Mouse (Mus musculus): ENCODE measurements around the gene Nup205.

DNA sequence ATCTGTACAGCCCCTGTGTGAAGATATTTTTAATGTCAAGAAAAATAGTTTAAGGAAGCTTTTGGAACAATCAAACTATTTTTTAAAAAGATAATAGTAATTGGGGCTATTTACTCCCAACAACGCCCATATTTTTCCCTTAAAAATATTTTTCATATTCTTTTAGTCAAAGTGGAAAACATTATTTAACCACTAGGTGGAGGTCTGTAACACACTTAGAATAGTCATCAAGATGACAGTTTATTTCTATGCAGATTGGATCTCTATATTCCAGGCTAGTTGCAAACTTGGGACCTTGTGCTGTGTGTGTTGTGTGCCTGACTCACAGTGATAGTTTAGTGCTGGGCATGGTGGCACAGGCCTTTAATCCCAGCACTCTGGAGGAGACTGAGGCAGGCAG is 52.2 kb downstream of the Nup205 start:
- no peak for TF ChIP-seq CTCF (IDR thresholded peaks at IDR 0.05; ENCODE audit: low read depth, low read length)
- TF ChIP-seq TAL1 (conservative IDR thresholded peaks at IDR 0.05; ENCODE audit: low read depth, low read length), result no peak
- no peak for TF ChIP-seq POLR2AphosphoS5 (IDR thresholded peaks at IDR 0.05; ENCODE audit: insufficient replicate concordance, low read depth, low read length)
- no peak for TF ChIP-seq GATA1 (IDR thresholded peaks at IDR 0.05; ENCODE audit: borderline replicate concordance, low read length)
